Mouse (Mus musculus) left cerebral cortex, postnatal 36 days (tissue): ENCODE results near the gene Ncam2. TPM values are rescaled to one million over a fixed set of nuclear protein-coding genes. Genes with fewer than 3 reads are reported as not detected.

Experiments
- DNase-seq, 2 experiments: peaks; one replicate each; pipeline ENCODE4 v3.0.0; 2021 to 2022; ENCODE audit warnings: low spot score in 2 of 2, mixed read lengths in 1 of 2
- intact Hi-C: fragments of 180-260 bp; cut with DNase I; formaldehyde crosslinking; loops from one replicate; pipeline ENCODE4 v1.15.1; 2025
- total RNA-seq, 2 experiments: library from RNA; stranded (reverse); gene quantifications; 2 replicates each; pipeline ENCODE4 v1.2.3; 2021

Gene Ncam2
- total RNA-seq, 2 experiments from 2014 or later: 77.1 to 80.8 TPM

- intact Hi-C loops: no loop called here
- no peak for DNase-seq
Measured at GRCm38 (mm10) chr16:81536230-81536629, 335.7 kb downstream of the Ncam2 start.

GRCm38 (mm10) chr16:81587565-81588107 lies 387.1 kb downstream of the Ncam2 start:
- intact Hi-C loops: no loop called here

DNA sequence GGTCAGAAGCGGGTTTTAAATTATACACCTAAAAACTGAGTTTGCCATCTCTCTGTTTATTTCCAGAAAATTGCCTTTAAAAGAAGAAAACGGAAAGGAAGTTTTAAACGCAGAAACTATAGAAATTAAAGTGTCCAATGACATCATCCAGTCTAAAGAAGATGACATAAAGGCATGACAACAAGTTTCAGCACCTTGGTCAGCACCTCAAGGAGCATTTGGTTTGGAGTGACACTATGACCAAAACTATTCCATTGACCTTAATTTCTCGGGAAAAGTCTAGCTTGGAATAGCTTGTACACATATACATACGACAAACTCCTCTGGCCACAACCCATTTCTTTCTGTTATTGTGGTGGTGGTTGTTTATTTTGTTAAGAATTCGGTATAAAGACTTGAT lies 422.8 kb downstream of the Ncam2 start:
- no peak for DNase-seq
- intact Hi-C loops: no loop called here

More at GRCm38 (mm10) chr16:81587565-81588107, 387.1 kb downstream of the Ncam2 start:
- no peak for DNase-seq

GRCm38 (mm10) chr16:81623776-81624175 lies 423.3 kb downstream of the Ncam2 start:
- intact Hi-C loops: no loop called here
- DNase-seq: no peak

GRCm38 (mm10) chr16:81650286-81650685 lies 449.8 kb downstream of the Ncam2 start:
- DNase-seq: no peak
- intact Hi-C loops: no loop called here

DNA sequence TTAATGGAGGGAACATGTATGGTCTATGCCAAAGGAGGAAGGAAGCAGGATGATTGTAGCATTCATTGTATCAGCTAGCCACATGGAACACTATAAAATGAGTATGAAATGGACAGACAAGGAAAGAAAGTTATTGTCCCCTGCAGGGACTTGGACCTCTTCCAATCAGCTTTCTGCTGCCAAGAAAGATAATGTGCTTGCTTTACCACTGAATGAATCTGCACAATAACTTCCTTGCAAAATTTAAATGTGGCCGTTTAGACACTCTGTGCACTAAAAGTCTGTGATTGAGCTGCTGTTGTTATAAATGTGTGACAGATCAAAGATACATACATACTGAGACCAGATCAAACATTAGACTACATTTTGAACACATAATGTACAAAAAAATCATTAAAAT lies 451.1 kb downstream of the Ncam2 start:
- no peak for DNase-seq
- intact Hi-C loops: no loop called here

- no peak for DNase-seq
- intact Hi-C loops: no loop called here
Measured at GRCm38 (mm10) chr16:81656550-81656949, 456.1 kb downstream of the Ncam2 start.

DNA sequence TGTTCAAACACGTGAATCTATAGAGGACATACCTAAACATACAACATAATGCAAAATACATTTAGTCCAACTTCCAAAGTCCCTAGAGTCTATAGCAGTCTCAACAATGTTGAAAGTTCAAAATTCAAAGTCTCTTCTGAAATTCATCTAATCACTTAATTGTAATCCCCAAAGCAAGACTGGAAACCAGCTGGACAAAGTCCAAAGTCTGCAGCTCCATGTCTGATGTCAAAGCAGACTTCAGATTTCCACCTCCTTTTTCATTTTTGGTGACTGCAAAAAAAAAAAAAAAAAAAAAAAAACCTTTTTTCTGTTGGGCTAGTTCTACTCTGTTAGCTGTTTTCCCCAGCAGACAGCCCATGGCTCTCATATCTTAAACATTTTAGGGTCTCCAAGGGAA lies 473.4 kb downstream of the Ncam2 start:
- no peak for DNase-seq
- intact Hi-C loops: no loop called here

GRCm38 (mm10) chr16:81675546-81675945 lies 475.0 kb downstream of the Ncam2 start:
- intact Hi-C loops: no loop called here
- DNase-seq: no peak
